Mouse (Mus musculus) C2C12 (cell line): ENCODE data around the gene Fbxw9.

ENCODE experiments used
- CTCF ChIP-seq: IDR thresholded peaks from one replicate; pipeline ENCODE4 v1.5.1; 2011; ENCODE audit not compliant: control insufficient read depth, insufficient read depth, insufficient read length
- MAX ChIP-seq: IDR thresholded peaks from one replicate; pipeline ENCODE4 v1.6.1; 2011; ENCODE audit warnings: mild to moderate bottlenecking, control low read depth

- TF ChIP-seq CTCF, result no peak
- no peak for TF ChIP-seq MAX
Measured at GRCm38 (mm10) chr8:85095566-85095965, 35.7 kb downstream of the Fbxw9 start.
